Mouse (Mus musculus) lung, adult 2 months (tissue): ENCODE data around the gene Hhipl1.

ENCODE experiments used
- CTCF ChIP-seq: fragments of 200-500 bp; IDR thresholded peaks from 2 replicates; pipeline ENCODE4 v1.5.1; 2011; ENCODE audit warnings: mild to moderate bottlenecking, low read length, control low read depth; ENCODE audit not compliant: insufficient read depth
- POLR2A ChIP-seq: fragments of 200-500 bp; IDR thresholded peaks from 2 replicates; pipeline ENCODE4 v1.6.1; 2011; ENCODE audit warnings: low read depth, mild to moderate bottlenecking, control low read depth, low read length, borderline replicate concordance; ENCODE audit errors: extremely low read depth

- TF ChIP-seq CTCF (no peak), POLR2A (peak; percentile 84; the same call in 1 of the 2 replicates)
Measured at GRCm38 (mm10) chr12:108370596-108371428, 64.7 kb downstream of the Hhipl1 start, which contains the start of gene Eml1.
